Mouse (Mus musculus) embryonic facial prominence, embryonic 14.5 days (tissue): ENCODE data around the gene Ascc2. TPM values are rescaled to one million over a fixed set of nuclear protein-coding genes. Genes with fewer than 3 reads are reported as not detected.

Experiments used
- ATAC-seq: fragments of 200-750 bp; cut with Nextera tagmentation; 2 replicates; pipeline ENCODE4 v1.8.0; 2017; ENCODE audit warnings: low read depth, moderate number of reproducible peaks, moderate TSS enrichment
- DNase-seq: peaks from one replicate; pipeline ENCODE4 v3.0.0-alpha.2; 2015; ENCODE audit warnings: low spot score
- H3K27ac ChIP-seq: fragments of 300-500 bp; sonication (generic); replicated peaks from 2 replicates; pipeline ENCODE4 v1.5.1; 2014; ENCODE audit warnings: low read depth, mild to moderate bottlenecking, low read length, moderate library complexity
- H3K27me3 ChIP-seq: fragments of 300-500 bp; sonication (generic); replicated peaks from 2 replicates; pipeline ENCODE4 v1.6.1; 2014; ENCODE audit warnings: low read length; ENCODE audit not compliant: control insufficient read depth, insufficient read depth
- H3K36me3 ChIP-seq: fragments of 300-500 bp; sonication (generic); 2 replicates; pipeline ENCODE4 v1.6.1; 2014; ENCODE audit warnings: low read length, mixed read lengths; ENCODE audit not compliant: control insufficient read depth, insufficient read depth
- H3K4me1 ChIP-seq: fragments of 300-500 bp; sonication (generic); 2 replicates; pipeline ENCODE4 v1.6.1; 2014; ENCODE audit warnings: antibody characterized with exemption, low read length; ENCODE audit not compliant: control insufficient read depth, insufficient read depth
- H3K4me2 ChIP-seq: fragments of 300-500 bp; sonication (generic); 2 replicates; pipeline ENCODE4 v1.6.1; 2014; ENCODE audit warnings: low read depth, mild to moderate bottlenecking, low read length, moderate library complexity, mixed read lengths
- H3K4me3 ChIP-seq: fragments of 300-500 bp; sonication (generic); 2 replicates; pipeline ENCODE4 v1.5.1; 2014; ENCODE audit warnings: low read depth, mild to moderate bottlenecking, low read length
- H3K9ac ChIP-seq: fragments of 300-500 bp; sonication (generic); 2 replicates; pipeline ENCODE4 v1.6.1; 2014; ENCODE audit warnings: low read depth, mild to moderate bottlenecking, low read length, moderate library complexity, mixed read lengths
- H3K9me3 ChIP-seq: fragments of 300-500 bp; sonication (generic); 2 replicates; pipeline ENCODE4 v1.6.1; 2016; ENCODE audit warnings: low read length; ENCODE audit not compliant: control insufficient read depth
- WGBS: fragments of 180-500 bp; shearing (Covaris S2); extraction: QIAGEN DNeasy Blood & Tissue Kit; methylation state at CpG from one replicate; pipeline ENCODE4 v1.1.7; 2014; 5-methylcytosine and 5-hydroxymethylcytosine counted together
- polyA plus RNA-seq: library from polyadenylated mRNA; unstranded; fragments of >200 nt; fragmentation: Nextera tagmentation; extraction: Ambion mirVana; gene quantifications from 2 replicates; pipeline ENCODE4 v1.2.1, GENCODE M21; 2014

Ascc2 gene
- polyA plus RNA-seq, 1 experiment from 2014 or later: 27.8 TPM

- H3K27ac ChIP-seq: no peak overlapping the region
- WGBS: 88% methylated on average over 6 of the region's 6 CpGs
- H3K4me1 ChIP-seq: peaks cover 18% of the 10 kb centered on the region
- no peak overlapping the region for H3K4me2 ChIP-seq
- H3K9ac ChIP-seq: no peak overlapping the region
- no peaks in the 10 kb centered on the region for H3K27me3 ChIP-seq
- no peaks in the 10 kb centered on the region for H3K9me3 ChIP-seq
- ATAC-seq (no peak), DNase-seq (no peak)
- H3K4me3 ChIP-seq: no peak overlapping the region
- peaks cover 39% of the 10 kb centered on the region for H3K36me3 ChIP-seq
These were observed 46.0 kb downstream of the Ascc2 start for GRCm38 (mm10) chr11:4683516-4683915.

DNA sequence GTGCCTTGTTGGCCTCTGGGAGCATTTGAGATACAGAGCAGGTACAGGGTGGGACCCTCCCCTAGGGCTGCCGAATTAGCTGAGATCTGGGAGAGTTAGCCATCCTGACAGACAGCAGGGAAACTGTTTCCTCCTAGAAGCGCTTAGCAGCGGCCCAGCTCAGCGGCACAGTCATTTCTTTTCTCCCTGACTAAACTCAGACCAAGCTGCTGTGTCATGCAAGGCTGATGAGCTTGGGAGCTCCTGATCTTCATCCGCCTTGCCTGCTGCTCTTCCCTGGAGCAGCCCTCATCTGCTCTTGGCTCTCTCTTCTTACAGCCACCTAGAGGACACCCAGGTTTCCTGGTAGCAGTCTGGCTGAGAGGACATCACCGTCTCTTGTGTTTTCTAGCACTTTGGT is 46.6 kb downstream of the Ascc2 start:
- no peaks in the 10 kb centered on the region for H3K9me3 ChIP-seq
- ATAC-seq (no peak), DNase-seq (no peak)
- H3K9ac ChIP-seq: no peak overlapping the region
- peaks cover 11% of the 10 kb centered on the region for H3K4me1 ChIP-seq
- H3K4me2 ChIP-seq: no peak overlapping the region
- no peak overlapping the region for H3K4me3 ChIP-seq
- no peak overlapping the region for H3K27ac ChIP-seq
- WGBS: 82% methylated on average over 6 of the region's 6 CpGs
- peaks cover 39% of the 10 kb centered on the region for H3K36me3 ChIP-seq
- no peaks in the 10 kb centered on the region for H3K27me3 ChIP-seq

- peaks cover 2% of the 10 kb centered on the region for H3K4me1 ChIP-seq
- no peak overlapping the region for H3K4me2 ChIP-seq
- no peak for ATAC-seq
- no peak overlapping the region for H3K9ac ChIP-seq
- WGBS: 77% methylated on average over 4 of the region's 4 CpGs
- DNase-seq: no peak
- no peak overlapping the region for H3K27ac ChIP-seq
- H3K4me3 ChIP-seq: no peak overlapping the region
- H3K9me3 ChIP-seq: no peaks in the 10 kb centered on the region
- H3K36me3 ChIP-seq: peaks cover 35% of the 10 kb centered on the region
- no peaks in the 10 kb centered on the region for H3K27me3 ChIP-seq
These were observed 47.5 kb downstream of the Ascc2 start for GRCm38 (mm10) chr11:4685071-4685470.

DNA sequence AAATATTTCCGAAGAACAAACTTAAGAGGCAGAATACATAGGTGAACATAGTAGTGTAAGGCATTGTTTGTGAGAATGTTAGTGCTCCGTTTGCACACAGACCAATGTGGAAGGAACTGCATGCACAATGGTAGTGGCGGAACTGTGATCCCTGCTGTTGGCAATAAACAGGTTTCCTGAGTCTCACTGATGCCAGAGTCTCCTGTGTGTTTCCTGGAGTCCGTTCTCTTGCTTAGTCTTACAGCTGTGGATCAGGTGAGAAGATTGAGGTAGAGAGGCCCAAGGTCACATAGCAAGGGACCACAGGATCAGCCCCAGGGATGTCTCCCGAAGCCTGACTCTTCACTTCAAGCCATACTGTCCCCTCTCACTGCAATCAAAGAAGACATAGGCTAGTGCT is 48.0 kb downstream of the Ascc2 start:
- DNase-seq: no peak
- H3K36me3 ChIP-seq: peaks cover 31% of the 10 kb centered on the region
- WGBS: 72% methylated on average over 5 of the region's 5 CpGs
- H3K4me1 ChIP-seq: no peaks in the 10 kb centered on the region
- no peak for ATAC-seq
- H3K27me3 ChIP-seq: no peaks in the 10 kb centered on the region
- no peak overlapping the region for H3K4me2 ChIP-seq
- H3K9ac ChIP-seq: no peak overlapping the region
- no peaks in the 10 kb centered on the region for H3K9me3 ChIP-seq
- H3K27ac ChIP-seq: no peak overlapping the region
- no peak overlapping the region for H3K4me3 ChIP-seq

- no peak for ATAC-seq
- Histone ChIP-seq H3K9me3 (no peaks in the 10 kb centered on the region), H3K36me3 (peaks cover 17% of the 10 kb centered on the region), H3K27ac (no peak overlapping the region), H3K27me3 (no peaks in the 10 kb centered on the region), H3K9ac (no peak overlapping the region), H3K4me1 (no peaks in the 10 kb centered on the region), H3K4me2 (no peak overlapping the region), H3K4me3 (no peak overlapping the region)
- 80% methylated on average over 3 of the region's 3 CpGs for WGBS
- no peak for DNase-seq
These were observed 49.5 kb downstream of the Ascc2 start for GRCm38 (mm10) chr11:4687027-4687426.

DNA sequence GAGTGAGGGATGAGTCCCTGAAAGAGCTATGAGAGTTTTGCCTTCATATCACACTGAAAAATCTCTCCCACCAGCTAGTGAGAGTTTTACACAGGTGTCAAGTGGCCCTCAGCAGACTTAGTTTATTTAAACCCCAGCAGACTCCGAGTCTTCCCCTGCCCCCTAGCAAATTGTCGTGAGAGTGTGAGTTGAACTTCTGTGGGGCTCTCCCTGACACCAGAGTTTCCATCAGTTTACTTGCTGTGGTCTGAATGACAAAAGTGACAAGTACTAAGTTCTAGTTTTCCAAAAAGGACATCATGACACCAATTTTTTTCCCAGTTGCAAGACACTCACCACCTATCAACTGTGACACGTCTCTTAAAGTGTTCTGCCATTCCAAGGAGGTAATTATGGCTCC is 50.3 kb downstream of the Ascc2 start:
- Histone ChIP-seq H3K9ac (no peak overlapping the region), H3K4me3 (no peak overlapping the region), H3K9me3 (no peaks in the 10 kb centered on the region), H3K27ac (no peak overlapping the region), H3K4me1 (no peaks in the 10 kb centered on the region), H3K27me3 (no peaks in the 10 kb centered on the region), H3K36me3 (peaks cover 8% of the 10 kb centered on the region), H3K4me2 (no peak overlapping the region)
- no peak for ATAC-seq
- WGBS: 47% methylated on average over 3 of the region's 3 CpGs
- no peak for DNase-seq

DNA sequence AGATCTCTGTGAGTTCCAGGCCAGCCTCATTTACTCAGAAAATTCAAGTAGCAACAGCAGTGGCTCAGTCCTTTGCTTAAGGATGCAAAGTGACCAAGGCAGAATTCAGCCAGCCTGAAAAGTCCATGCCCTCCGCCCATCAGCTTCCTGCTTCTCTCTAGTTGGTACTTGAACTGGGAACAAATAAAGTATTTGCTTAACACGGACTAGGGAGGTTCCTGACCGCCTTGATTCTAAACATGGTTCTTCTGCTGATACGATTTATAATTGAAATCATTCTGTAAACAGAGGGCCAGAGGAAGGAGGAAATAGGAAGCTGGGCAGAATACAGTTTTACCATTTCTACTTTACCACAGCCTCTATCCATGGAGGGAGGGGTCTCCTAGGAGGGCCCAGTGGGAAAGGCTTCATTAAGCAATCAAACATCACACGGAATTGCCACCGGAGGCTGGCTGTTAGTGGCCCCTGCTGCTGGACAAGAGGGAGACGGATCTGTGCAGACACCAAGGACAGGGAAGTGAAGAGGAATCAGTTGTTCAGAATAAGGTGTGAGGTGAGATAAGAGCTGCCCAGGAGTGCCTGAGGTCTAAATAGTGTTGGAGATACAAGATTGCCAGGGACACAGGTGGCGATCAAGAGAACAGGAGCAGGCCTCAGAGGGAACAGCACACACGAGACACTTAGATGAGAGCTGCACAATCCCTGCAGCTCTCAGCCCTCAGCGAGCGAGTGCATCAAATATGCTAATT is 51.3 kb downstream of the Ascc2 start:
- no peaks in the 10 kb centered on the region for H3K9me3 ChIP-seq
- DNase-seq (no peak), ATAC-seq (no peak)
- H3K4me2 ChIP-seq: no peak overlapping the region
- H3K27me3 ChIP-seq: no peaks in the 10 kb centered on the region
- H3K4me1 ChIP-seq: no peaks in the 10 kb centered on the region
- H3K9ac ChIP-seq: no peak overlapping the region
- no peak overlapping the region for H3K4me3 ChIP-seq
- 68% methylated on average over 11 of the region's 11 CpGs for WGBS
- no peaks in the 10 kb centered on the region for H3K36me3 ChIP-seq
- no peak overlapping the region for H3K27ac ChIP-seq

DNA sequence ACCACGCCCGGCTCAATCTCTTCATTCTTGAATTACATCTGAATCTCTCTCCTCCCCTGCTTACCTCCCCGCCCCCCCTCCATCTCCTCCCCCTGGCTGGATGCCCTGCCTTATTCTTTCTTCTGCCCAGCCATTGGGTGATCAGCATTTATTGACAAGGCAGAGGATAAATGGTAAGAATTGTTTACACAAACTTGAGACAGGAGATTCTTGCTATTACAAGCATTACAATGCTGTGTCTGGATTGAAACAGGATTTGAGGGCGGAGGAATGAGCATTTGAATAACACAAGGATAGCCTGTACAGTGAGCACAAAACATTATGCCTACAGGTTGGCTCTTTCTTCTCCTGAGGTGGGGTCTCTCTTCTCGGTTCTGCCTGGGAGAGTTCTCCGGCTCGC is 52.8 kb downstream of the Ascc2 start:
- H3K27ac ChIP-seq: no peak overlapping the region
- no peaks in the 10 kb centered on the region for H3K9me3 ChIP-seq
- H3K36me3 ChIP-seq: no peaks in the 10 kb centered on the region
- no peaks in the 10 kb centered on the region for H3K27me3 ChIP-seq
- WGBS: 78% methylated on average over 7 of the region's 7 CpGs
- H3K4me3 ChIP-seq: no peak overlapping the region
- DNase-seq: no peak
- no peak for ATAC-seq
- H3K4me1 ChIP-seq: no peaks in the 10 kb centered on the region
- no peak overlapping the region for H3K9ac ChIP-seq
- H3K4me2 ChIP-seq: no peak overlapping the region

DNA sequence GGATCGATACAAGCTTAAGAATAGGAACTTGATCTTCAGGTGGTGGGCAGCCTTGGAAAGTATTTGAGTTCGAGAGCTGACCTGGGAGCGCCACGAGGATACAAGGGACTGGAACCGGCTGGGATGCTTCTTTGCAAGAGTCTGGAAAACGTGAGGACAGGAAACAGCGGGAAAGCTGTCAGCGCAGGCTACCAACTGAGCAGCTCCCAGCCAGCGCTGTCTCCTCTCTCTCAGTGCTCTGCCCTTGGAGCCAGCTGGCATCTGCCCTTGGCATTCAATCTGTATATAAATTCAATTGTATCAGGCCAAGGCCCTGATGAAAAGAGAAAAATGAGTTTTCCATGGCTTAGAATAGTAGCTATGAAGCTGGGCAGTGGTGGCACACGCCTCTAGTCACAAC is 53.7 kb downstream of the Ascc2 start:
- no peak overlapping the region for H3K27ac ChIP-seq

More for the DNA sequence above, 53.7 kb downstream of the Ascc2 start:
- Histone ChIP-seq H3K4me1 (no peaks in the 10 kb centered on the region), H3K36me3 (no peaks in the 10 kb centered on the region), H3K9ac (no peak overlapping the region), H3K27me3 (no peaks in the 10 kb centered on the region), H3K4me2 (no peak overlapping the region), H3K9me3 (no peaks in the 10 kb centered on the region), H3K4me3 (no peak overlapping the region)
- DNase-seq (no peak), ATAC-seq (no peak)
- 55% methylated on average over 10 of the region's 10 CpGs for WGBS
